Mouse (Mus musculus) telencephalon, adult 2 months (tissue): ENCODE data around the gene Surf2.
"Not testable (repeated sequence)": the region's sequence is repeated elsewhere in the genome, so short reads cannot be mapped to it uniquely, and the experiment has no call there.

ENCODE experiments used
- DNase-seq: peaks from one replicate; pipeline ENCODE4 v3.0.0-alpha.2; 2011; ENCODE audit warnings: low read depth, low spot score

The Surf2 gene

DNA sequence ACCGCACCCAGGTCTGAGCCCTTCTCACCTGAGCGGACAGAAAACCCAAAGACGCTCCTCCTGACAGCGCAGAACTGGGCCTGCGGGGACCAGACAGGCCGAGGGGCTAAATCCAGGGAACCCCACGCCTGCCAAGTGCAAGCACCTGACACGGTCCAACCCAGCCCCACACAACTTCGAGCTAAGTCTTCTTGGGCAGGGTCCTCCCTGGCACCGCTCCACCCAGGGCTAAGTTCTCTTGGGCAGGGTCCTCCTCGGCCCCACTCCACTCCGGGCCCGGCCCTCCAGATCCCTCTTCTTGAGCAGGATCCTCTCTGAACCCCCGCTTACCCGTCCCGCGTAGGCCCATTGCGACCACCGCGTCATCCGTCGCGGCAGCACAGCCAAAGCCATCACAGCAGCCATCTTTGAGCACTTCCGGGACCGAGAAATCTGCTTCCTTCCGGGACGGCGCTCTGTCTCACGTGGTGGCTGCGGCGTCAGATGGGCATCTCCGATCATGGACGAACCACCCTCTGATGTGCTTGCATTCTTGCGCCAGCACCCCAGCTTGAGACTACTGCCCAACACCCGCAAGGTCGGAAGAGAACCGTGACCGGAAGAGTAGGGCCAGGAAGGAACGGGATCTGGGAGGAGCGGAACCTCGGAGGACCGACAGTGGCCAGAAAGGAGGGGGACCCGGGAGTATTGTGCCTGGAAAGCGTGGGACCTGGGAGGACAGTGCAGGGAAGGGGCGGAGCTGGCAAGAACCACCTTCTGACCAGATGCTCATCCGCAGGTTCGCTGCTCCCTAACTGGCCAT is at the start of gene Surf2, which contains the start of gene Surf1:
Surf2 (plus strand) TSS at position 441 of the 802 bp plus-strand sequence.
Surf1 (minus strand) TSS at position 604 of the 802 bp plus-strand sequence.
- DNase-seq, result peak; percentile 85

- DNase-seq, result no peak
Observed at GRCm38 (mm10) chr2:26870666-26871065, 45.5 kb upstream of the Surf2 start.

DNA sequence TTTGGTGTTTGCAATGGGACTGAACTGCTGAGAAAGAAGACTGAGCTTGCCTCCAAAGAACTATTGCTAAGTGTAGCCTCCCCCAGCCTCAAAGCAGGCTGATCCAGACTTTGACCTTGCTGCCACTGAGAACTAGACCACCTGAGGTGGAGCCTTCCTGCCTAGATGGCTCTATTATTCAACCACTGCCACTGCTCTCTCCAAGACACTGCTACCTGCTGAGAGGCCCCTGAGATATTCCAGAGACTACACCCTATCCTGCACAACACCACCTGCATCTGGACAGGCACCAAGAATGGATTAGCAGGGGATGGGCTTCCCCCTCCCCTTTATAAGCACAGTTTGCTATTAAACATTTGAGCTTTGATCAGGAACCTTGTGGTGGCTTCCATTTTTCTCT is 37.6 kb upstream of the Surf2 start:
- no peak for DNase-seq

DNA sequence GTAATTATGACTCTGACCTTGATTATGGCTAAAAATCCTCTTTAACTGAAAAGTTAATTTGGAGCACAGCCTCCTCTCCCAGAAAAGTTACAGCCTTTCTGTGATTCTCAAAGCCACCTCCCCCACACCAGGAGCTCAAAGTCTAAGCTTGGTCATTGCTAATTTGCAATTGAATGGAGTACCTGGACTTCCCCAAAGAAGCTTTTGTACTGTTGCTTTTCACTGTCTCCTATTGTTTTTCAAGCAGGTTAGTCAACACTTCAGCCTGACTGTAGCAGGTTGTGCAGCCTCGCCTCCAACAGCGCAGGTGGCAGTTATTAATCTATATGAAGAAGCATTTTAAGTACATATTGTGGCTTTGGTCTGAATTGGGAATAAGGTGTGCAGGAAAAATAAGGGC is 30.6 kb upstream of the Surf2 start:
- not testable (repeated sequence) for DNase-seq

- not testable (repeated sequence) for DNase-seq
Observed at GRCm38 (mm10) chr2:26886170-26886569, 30.0 kb upstream of the Surf2 start.

GRCm38 (mm10) chr2:26895898-26896297 is 20.3 kb upstream of the Surf2 start:
- DNase-seq, result no peak

DNA sequence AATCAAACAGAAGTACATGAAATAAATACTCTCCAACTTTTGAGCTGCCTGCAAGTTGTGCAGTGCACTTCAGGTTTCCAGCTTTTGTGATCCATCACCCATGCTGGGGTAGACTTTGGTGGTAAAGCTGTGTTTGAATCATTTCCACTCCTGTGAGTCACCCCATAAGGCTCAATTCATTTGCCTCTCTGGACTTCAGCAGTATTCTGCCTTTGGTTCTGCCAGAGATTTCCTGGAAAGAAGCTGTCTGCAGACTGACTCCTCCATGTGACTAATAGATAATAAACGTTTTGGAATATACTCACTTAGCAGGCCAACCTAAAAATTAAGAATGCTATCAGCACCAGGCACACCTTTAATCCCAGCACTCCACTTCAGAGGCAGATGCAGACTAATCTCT is 15.4 kb upstream of the Surf2 start:
- no peak for DNase-seq

DNA sequence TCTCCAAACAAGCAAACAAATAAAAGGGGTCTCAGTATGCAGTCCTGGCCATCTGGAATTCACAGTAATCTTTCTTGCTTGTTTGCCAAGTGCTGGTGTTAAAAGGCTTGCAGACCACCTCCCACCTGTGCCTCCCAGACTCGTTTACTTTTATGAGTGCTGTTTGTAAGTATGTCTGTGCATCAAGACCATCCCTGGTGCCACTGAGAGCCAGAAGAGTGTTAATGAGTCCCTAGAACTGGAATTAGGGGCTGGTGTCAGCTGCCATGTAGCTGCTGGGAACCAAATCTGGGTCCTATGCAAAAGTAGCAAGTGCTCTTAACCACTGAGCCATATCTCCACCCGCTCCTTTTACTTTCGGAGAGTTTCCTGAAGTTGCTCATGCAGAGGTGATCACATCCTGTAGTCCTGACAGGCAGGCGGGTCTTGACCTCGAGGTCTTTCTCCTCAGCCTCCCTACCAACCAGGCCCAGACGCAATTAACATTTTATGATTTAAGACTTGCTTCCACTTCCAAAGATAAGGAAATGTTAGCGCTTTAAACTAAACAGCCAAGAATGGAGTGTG is 14.2 kb upstream of the Surf2 start:
- no peak for DNase-seq

DNA sequence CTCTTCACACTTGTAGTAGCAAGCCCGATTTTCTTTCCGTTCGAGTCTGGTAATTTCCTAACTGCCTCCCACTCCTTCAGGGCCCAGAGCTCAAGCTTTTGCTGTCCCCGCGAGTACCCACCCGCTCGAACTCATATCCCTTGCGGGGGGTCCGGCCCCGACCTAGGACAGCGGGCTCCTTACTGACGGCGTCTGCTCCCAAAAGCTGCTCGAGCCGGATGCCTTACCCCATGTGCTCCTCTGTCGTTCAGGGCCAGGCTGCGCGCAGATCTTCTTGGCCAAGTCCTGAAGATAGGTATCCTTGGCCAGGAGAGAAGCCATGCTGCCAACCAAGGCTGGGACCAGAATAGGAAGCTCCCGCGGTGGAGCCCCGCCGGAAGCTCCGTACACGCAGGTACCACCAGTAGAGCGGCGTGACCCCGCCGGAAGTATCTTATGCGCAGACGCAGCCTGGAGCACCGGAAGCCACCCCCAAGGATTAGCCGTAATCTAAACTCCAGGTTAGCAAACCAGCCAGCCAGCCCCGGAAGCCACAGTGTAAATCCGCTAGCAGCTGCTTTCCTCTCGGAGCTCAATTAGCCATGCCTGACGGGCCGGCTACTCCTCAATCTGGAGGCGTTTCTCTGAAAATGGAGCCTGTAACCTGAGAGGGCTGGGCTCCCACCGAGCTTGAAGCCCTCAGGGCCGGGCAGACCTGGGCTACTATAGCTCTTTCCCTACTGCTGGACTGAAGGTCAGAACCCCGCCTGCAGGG is 13.5 kb upstream of the Surf2 start, which contains the start of gene Surf6:
Surf6 (minus strand) TSS at position 413 of the 754 bp plus-strand sequence.
- peak; percentile 98 for DNase-seq

DNA sequence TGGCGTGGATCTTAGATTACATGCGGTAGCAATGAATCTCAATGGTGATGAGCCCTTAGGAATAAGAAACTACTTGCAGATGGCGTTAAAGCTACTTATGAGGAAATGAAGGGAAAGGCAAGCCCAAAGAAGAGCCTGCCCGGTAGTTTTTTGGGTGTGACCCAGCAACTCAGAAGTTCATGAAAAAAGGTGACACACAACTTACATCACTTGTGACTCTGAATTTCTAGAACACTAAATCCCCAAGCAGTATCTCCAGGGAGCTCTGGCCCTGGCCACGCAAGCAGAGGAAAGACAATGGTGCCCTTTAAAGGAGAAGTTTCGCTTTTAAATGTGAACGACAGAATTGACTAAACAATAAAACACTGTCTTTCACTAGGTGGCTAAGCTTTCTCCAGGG is 12.9 kb upstream of the Surf2 start:
- DNase-seq, result no peak

GRCm38 (mm10) chr2:26905936-26906335 is 10.2 kb upstream of the Surf2 start:
- DNase-seq, result no peak

- DNase-seq, result no peak
Observed at GRCm38 (mm10) chr2:26906431-26906830, 9.7 kb upstream of the Surf2 start.

DNA sequence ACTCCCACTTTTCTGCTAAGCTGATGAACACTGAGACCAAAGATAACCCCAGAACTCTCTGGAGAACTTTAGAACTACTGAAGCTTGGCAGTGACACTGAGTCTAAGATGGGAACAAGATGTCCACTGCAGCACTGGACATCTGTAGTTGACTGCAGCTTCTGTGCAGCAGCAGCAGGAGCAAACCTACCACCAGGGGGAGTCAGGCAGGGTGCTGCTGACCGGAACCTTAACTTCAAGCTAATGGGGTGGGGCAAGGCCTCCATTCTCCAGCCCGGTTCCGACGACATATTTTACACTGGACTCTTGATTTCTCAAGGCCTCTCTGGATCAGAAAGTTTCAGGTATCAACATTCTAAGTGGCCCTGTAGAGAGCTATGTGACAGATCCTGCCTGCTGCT is 9.1 kb upstream of the Surf2 start:
- DNase-seq, result no peak

DNA sequence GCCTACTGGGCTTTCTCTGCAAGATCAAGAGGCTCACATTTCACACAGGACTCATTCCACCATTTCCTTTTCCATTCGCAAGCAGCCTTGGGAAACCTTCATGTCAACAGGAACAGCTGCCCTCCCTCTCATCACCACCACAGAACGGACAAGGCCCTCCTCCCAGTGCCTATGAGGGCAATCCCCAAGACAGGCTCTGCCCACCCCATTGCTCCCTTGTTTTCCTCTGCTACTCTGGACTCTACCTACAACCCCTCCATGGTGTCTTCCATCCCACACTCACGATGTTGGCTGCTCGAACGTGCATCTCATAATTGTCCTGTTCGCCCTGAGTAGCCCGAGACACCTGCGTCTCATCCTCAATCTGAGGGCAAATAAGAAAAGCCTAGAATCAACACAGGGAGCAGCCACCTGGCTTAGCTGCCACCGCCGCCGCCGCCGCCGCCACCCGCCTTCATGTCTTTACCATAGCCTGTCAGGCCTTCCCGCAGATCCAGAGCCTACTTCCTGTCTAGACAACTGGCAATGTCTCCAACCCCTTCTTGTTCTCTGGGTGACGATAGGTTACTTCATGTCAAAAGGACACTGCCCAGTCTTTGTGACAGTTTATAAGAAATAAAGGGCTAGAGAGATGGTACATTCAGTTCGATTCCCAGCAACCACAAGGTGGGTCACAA is 7.3 kb upstream of the Surf2 start:
- DNase-seq, result no peak

- DNase-seq, result no peak
Observed at GRCm38 (mm10) chr2:26909387-26909784, 6.8 kb upstream of the Surf2 start.

GRCm38 (mm10) chr2:26910124-26910993 is 5.8 kb upstream of the Surf2 start, which contains the start of the genes Med22 and Rpl7a:
Gene Med22 (minus strand): TSS chr2:26910677.
Gene Rpl7a (plus strand): TSS chr2:26910764.
- peak; percentile 97 for DNase-seq

DNA sequence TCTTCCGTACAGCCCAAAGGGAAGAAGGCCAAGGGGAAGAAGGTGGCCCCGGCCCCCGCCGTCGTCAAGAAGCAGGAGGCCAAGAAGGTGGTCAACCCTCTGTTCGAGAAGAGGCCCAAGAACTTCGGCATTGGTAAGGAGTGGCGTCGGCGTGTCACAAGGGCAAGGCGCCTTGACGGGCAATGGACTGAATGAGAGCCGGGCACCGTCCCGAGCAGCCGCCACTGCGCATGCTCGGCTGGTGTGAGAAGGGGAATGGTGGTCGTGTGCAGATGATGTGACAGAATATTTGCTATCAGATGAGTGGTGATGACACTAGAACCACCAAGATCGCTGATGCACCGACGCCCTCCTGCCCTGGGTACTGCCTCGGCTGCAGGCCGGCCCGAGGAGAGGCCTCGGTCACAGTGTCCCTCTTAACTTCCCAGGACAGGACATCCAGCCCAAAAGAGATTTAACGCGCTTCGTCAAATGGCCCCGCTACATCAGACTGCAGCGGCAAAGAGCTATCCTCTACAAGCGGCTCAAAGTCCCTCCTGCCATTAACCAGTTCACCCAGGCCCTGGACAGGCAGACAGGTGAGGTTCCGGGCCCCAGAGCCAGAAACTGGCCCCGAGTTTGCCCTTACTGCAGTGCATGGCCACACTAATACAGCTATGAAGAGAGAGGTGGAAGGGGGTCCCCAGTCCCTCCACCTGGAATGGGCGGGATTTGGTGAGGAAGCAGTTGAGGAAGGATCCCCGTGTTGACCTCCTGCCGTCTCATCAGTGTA is 5.0 kb upstream of the Surf2 start:
- no peak for DNase-seq

- DNase-seq, result no peak
Observed at GRCm38 (mm10) chr2:26912253-26912770, 3.9 kb upstream of the Surf2 start.

- no peak for DNase-seq
Observed at GRCm38 (mm10) chr2:26913416-26914147, 2.6 kb upstream of the Surf2 start.
